Mouse (Mus musculus): ENCODE measurements around the gene Cacna1a.

DNA sequence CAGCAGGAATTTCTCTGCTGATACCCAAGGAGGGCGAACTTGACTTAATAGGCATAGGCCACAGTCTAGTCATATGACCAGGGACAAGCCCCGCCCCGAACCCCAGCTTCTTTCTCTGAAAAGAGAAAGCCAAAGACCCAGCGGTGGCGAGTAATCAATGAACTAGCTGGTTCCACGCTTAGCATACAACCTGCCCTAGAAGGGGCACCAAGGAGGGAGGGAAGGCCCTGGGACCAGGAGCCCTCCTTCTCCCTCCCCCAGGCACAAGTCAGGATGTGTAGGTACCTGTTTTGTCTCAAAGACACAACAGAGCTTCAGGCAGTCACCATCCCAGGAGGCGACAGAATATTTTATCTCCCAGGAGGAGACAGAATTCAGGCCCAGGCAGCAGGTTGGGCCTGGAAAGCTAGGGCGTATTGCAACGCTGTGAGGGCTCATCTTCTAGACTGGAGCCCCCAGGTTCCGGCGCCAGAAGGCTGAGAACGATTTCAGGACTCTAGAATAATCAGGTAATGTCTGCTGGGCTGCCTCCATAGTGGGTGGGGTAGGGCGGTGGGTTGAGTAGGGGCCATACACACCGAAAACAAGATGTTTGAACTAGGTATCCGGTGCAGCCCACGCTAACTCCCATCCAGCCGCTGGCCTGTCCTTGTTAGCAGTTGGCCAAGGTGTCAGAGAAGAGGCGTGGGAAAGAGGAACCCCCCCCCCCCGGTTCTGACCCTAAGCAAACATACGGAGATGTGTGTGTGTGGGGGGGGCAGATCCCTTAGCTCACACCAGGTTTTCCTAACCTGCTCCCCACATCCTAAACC lies 298.2 kb downstream of the Cacna1a start, which contains the start of gene Trmt1:
- TF ChIP-seq CTCF (IDR thresholded peaks at IDR 0.05; ENCODE audit: borderline replicate concordance, extremely low read depth, insufficient read depth, insufficient read length), result no peak
- TF ChIP-seq POLR2A (IDR thresholded peaks at IDR 0.05; ENCODE audit: borderline replicate concordance, extremely low read depth, insufficient read depth, insufficient read length, poor library complexity, severe bottlenecking), result no peak
